Mouse (Mus musculus) yolk sac, embryonic 10.5 days (tissue): ENCODE measurements around the gene 2310022A10Rik.

Experiments
- DNase-seq: peaks from one replicate; pipeline ENCODE4 v3.0.0-alpha.2; 2017; ENCODE audit warnings: low spot score

The 2310022A10Rik gene

GRCm38 (mm10) chr7:27552931-27553513 lies at the start of gene 2310022A10Rik, which contains the start of gene Pld3:
Gene 2310022A10Rik (plus strand): TSS chr7:27553233.
Gene Pld3 (minus strand): TSS chr7:27553218.
- DNase-seq = peak; percentile 98

GRCm38 (mm10) chr7:27506765-27507370 lies 46.2 kb upstream of the 2310022A10Rik start:
- peak; percentile 42 for DNase-seq

GRCm38 (mm10) chr7:27507711-27508647 lies 45.1 kb upstream of the 2310022A10Rik start:
- DNase-seq = peak; percentile 100

- DNase-seq = peak; percentile 50
Measured at GRCm38 (mm10) chr7:27508648-27509005, 44.4 kb upstream of the 2310022A10Rik start.

GRCm38 (mm10) chr7:27510809-27511208 lies 42.2 kb upstream of the 2310022A10Rik start:
- no peak for DNase-seq

GRCm38 (mm10) chr7:27514961-27515360 lies 38.1 kb upstream of the 2310022A10Rik start:
- DNase-seq = no peak

GRCm38 (mm10) chr7:27518314-27518713 lies 34.7 kb upstream of the 2310022A10Rik start:
- DNase-seq = no peak

GRCm38 (mm10) chr7:27520104-27520503 lies 32.9 kb upstream of the 2310022A10Rik start:
- DNase-seq = no peak

GRCm38 (mm10) chr7:27520599-27520998 lies 32.4 kb upstream of the 2310022A10Rik start:
- no peak for DNase-seq

- no peak for DNase-seq
Measured at GRCm38 (mm10) chr7:27522967-27523366, 30.1 kb upstream of the 2310022A10Rik start, which contains the start of gene Hipk4. Gene Hipk4 (plus strand): TSS chr7:27523267.

- DNase-seq = no peak
Measured at GRCm38 (mm10) chr7:27523805-27524204, 29.2 kb upstream of the 2310022A10Rik start.

- DNase-seq = peak; percentile 42
Measured at GRCm38 (mm10) chr7:27526039-27526827, 26.8 kb upstream of the 2310022A10Rik start.

- no peak for DNase-seq
Measured at GRCm38 (mm10) chr7:27529070-27529469, 24.0 kb upstream of the 2310022A10Rik start.

- DNase-seq = no peak
Measured at GRCm38 (mm10) chr7:27530937-27531336, 22.1 kb upstream of the 2310022A10Rik start.

GRCm38 (mm10) chr7:27531707-27532106 lies 21.3 kb upstream of the 2310022A10Rik start:
- no peak for DNase-seq

GRCm38 (mm10) chr7:27532480-27533050 lies 20.5 kb upstream of the 2310022A10Rik start:
- no peak for DNase-seq

- peak; percentile 20 for DNase-seq
Measured at GRCm38 (mm10) chr7:27535386-27535785, 17.6 kb upstream of the 2310022A10Rik start.

GRCm38 (mm10) chr7:27536618-27537017 lies 16.4 kb upstream of the 2310022A10Rik start:
- no peak for DNase-seq

GRCm38 (mm10) chr7:27537998-27538397 lies 15.0 kb upstream of the 2310022A10Rik start:
- DNase-seq = no peak

- DNase-seq = no peak
Measured at GRCm38 (mm10) chr7:27538797-27539196, 14.2 kb upstream of the 2310022A10Rik start.

GRCm38 (mm10) chr7:27540521-27540920 lies 12.5 kb upstream of the 2310022A10Rik start:
- DNase-seq = no peak
